Mouse (Mus musculus) ES-Bruce4 (cell line): Measurements from ENCODE around the gene Wdr73. TPM values are rescaled to one million over a fixed set of nuclear protein-coding genes. Genes with fewer than 3 reads are reported as not detected.

Experiments used
- H3K27ac ChIP-seq: 2 replicates; pipeline ENCODE4 v1.5.1; 2012; ENCODE audit warnings: low read length, inconsistent platforms; ENCODE audit not compliant: insufficient read depth
- H3K27me3 ChIP-seq: 2 replicates; pipeline ENCODE4 v1.6.1; 2012; ENCODE audit warnings: mild to moderate bottlenecking, low read length, inconsistent platforms; ENCODE audit not compliant: control insufficient read depth, poor library complexity, insufficient read depth, severe bottlenecking
- H3K36me3 ChIP-seq: 2 replicates; pipeline ENCODE4 v1.6.1; 2012; ENCODE audit warnings: inconsistent platforms, mild to moderate bottlenecking, low read length, moderate library complexity; ENCODE audit not compliant: control insufficient read depth, poor library complexity, insufficient read depth, severe bottlenecking
- H3K4me1 ChIP-seq: one replicate; pipeline ENCODE4 v1.8.1; 2011; ENCODE audit warnings: low read length; ENCODE audit not compliant: control insufficient read depth, insufficient read depth
- H3K4me3 ChIP-seq: 2 replicates; pipeline ENCODE4 v1.5.1; 2011; ENCODE audit warnings: low read depth, mild to moderate bottlenecking, low read length
- H3K9ac ChIP-seq: 2 replicates; pipeline ENCODE4 v1.6.1; 2012; ENCODE audit warnings: low read depth, mild to moderate bottlenecking, inconsistent platforms; ENCODE audit not compliant: poor library complexity, severe bottlenecking
- H3K9me3 ChIP-seq: replicated peaks from 2 replicates; pipeline ENCODE4 v1.6.1; 2012; ENCODE audit warnings: mild to moderate bottlenecking, low read length, inconsistent platforms; ENCODE audit not compliant: control insufficient read depth, poor library complexity, insufficient read depth, severe bottlenecking
- CTCF ChIP-seq: IDR thresholded peaks from one replicate; pipeline ENCODE4 v1.8.1; 2011; ENCODE audit warnings: low read depth, low read length
- EP300 ChIP-seq: IDR thresholded peaks from 2 replicates; pipeline ENCODE4 v1.6.1; 2011; ENCODE audit warnings: low read depth, low read length; ENCODE audit not compliant: insufficient read depth
- POLR2A ChIP-seq: IDR thresholded peaks from one replicate; pipeline ENCODE4 v1.8.1; 2011; ENCODE audit warnings: low read length; ENCODE audit not compliant: insufficient read depth
- polyA plus RNA-seq: library from polyadenylated mRNA; stranded (reverse); fragments of >200 nt; gene quantifications from 2 replicates; pipeline ENCODE4 v1.2.4, GENCODE M21; 2011; ENCODE audit warnings: low read depth; ENCODE audit not compliant: missing spikeins, insufficient read depth, insufficient read length

Gene Wdr73
- polyA plus RNA-seq, 1 experiment, result 35.9 TPM

DNA sequence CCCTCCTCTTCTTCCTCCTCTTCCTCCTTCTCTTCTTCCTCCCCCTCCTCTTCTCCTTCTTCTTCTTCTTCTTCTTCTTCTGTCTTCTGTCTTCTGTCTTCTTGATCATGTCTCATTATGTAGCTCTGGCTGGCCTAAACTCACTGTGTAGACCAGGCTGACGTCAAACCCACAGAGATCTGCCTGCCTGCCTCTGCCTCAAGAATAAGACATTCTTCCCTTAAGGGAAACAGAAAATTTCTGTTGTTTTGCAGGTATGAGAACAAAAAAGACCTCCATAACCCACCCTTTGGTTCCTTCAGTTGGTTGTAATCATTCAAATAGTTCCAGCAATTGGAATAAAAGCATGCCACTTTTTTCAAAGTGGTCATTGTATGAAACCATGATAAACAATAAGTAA, 36.9 kb downstream of the Wdr73 start:
- TF ChIP-seq CTCF (no peak), POLR2A (no peak), EP300 (no peak)
- Histone ChIP-seq H3K27ac (no peak overlapping the region), H3K9me3 (no peaks in the 10 kb centered on the region), H3K36me3 (no peaks in the 10 kb centered on the region), H3K27me3 (no peaks in the 10 kb centered on the region), H3K9ac (no peak overlapping the region), H3K4me1 (peaks cover 3% of the 10 kb centered on the region), H3K4me3 (no peak overlapping the region)

DNA sequence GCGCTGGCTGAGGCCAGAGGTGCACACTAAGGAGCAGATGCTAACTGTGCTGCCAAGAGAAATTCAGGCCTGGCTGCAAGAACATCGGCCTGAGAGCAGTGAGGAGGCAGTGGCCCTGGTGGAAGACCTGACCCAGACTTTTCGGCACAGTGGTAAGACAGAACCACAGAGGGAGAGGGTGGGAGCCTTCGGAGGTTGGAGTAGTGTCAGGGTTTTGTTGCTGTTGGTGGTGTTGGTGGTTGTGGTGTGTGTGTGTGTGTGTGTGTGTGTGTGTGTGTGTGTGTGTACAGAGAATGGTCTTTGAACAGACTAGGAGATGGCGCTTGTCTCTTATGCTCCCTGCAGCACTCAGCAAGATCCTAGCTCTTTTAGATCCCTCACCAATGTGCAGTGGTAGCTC, 37.5 kb downstream of the Wdr73 start:
- H3K9me3 ChIP-seq, result no peaks in the 10 kb centered on the region
- H3K4me1 ChIP-seq, result peaks cover 3% of the 10 kb centered on the region
- TF ChIP-seq POLR2A, result no peak
- no peak for TF ChIP-seq CTCF
- no peaks in the 10 kb centered on the region for H3K36me3 ChIP-seq
- H3K4me3 ChIP-seq, result no peak overlapping the region
- no peak overlapping the region for H3K9ac ChIP-seq
- no peaks in the 10 kb centered on the region for H3K27me3 ChIP-seq
- H3K27ac ChIP-seq, result no peak overlapping the region; the same call in 1 of the 2 replicates

DNA sequence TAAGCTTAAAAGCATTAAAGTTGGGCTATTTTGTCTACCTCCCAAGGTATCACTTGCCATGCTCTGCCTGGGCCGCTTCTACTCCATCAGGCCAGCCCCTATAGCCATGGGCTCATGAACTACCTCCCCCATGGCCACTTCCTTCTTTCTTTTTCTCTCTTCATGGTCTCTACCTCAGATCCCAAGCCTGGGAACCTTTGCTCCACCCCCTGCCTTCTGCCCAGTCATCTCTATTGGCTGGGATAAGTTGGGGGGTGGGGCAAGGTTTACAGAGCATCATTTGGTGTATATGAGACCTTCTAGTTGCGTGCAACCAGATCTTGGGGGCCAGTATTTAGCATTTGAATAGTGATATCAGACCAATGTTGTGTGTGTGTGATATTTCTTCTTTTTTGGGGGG, 38.6 kb downstream of the Wdr73 start:
- H3K36me3 ChIP-seq, result no peaks in the 10 kb centered on the region
- H3K9me3 ChIP-seq, result no peaks in the 10 kb centered on the region
- no peaks in the 10 kb centered on the region for H3K27me3 ChIP-seq
- H3K4me3 ChIP-seq, result no peak overlapping the region
- no peak overlapping the region for H3K9ac ChIP-seq
- H3K27ac ChIP-seq, result no peak overlapping the region
- peaks cover 3% of the 10 kb centered on the region for H3K4me1 ChIP-seq
- TF ChIP-seq POLR2A (no peak), CTCF (no peak)

DNA sequence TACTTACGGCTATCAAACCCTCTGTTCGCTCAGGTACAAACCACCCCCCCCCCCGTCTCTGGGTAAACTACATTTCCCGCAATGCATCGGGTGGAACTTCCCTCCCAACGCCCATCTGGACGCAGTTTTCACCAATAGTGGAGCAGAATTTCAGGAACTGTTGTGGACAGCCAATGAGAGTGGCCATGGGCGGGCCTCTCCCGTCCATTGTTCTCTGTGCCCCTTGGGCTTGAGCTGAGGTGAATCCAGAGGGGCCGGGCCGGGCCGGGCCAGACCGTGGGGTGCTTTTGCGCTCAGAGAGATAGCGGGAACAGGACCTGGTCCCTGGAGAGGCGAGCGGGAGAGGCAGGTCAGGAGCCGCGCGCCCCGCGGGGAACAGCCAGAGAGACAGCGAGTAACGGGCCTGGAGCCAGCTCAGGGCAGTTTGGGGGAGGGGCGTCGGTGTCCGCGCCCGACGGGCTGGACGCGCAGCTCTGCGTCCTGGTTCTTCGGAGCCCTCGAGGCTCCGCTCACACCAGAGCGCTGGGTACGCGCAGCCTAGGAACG, 40.3 kb downstream of the Wdr73 start, which contains the start of gene Zscan2:
TSS of gene Zscan2 (plus strand) at position 192 of the 546 bp plus-strand sequence.
- Histone ChIP-seq H3K36me3 (no peaks in the 10 kb centered on the region), H3K27me3 (no peaks in the 10 kb centered on the region), H3K4me1 (peaks cover 3% of the 10 kb centered on the region), H3K9ac (peak within 1 kb of the TSS; percentile 36; the same call in 1 of the 2 replicates), H3K4me3 (peak within 1 kb of the TSS; percentile 88), H3K27ac (no peak within 1 kb of the TSS), H3K9me3 (no peaks in the 10 kb centered on the region)
- TF ChIP-seq CTCF, result no peak
- no peak for TF ChIP-seq EP300
- no peak for TF ChIP-seq POLR2A

DNA sequence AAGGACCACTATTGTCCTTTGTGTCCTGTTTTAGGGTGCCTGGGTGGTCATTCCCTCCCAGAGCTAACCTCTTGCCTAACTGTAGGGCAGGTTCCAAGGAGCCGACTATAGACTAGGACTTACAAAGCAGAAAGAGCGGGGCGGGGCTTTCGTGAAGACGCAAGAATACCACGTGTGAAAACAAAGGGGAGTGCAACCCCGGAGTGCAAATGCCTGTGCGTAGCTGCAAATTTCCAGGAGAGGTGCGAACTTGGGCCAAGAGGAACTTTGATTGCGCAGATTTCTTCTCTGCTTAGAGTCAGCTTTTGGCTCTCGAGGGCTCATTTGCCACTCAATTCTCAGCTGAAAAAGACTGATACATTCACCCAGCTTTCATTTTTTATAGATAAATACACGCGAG, 40.8 kb downstream of the Wdr73 start:
- TF ChIP-seq POLR2A (no peak), CTCF (no peak), EP300 (no peak)
- Histone ChIP-seq H3K9me3 (no peaks in the 10 kb centered on the region), H3K9ac (no peak overlapping the region), H3K36me3 (no peaks in the 10 kb centered on the region), H3K4me1 (peaks cover 3% of the 10 kb centered on the region), H3K27ac (no peak overlapping the region), H3K27me3 (no peaks in the 10 kb centered on the region), H3K4me3 (peak overlapping the region; percentile 57)

DNA sequence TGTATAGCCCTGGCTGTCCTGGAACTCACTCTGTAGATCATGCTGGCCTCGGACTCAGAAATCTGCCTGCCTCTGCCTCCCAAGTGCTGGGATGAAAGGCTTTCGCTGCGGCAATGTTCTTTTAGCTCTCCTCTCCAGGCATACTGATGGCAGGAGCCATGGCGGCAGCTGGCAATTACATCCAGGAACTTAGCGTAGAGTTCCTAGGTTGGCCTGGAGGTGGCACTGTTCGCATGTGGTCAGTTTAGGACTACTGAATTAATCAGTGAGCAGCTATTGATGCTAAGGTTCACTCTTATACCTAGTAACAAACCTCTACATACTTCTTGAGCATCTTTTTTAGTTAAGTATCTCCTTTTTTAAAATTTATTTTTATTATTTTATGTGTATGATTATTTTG, 43.9 kb downstream of the Wdr73 start:
- H3K9ac ChIP-seq, result peak overlapping the region; percentile 12; the same call in 1 of the 2 replicates
- H3K27ac ChIP-seq, result 0 out of 2 replicates have a peak overlapping the region, but pooled peaks have one; percentile 7
- H3K9me3 ChIP-seq, result no peaks in the 10 kb centered on the region
- TF ChIP-seq CTCF (peak; percentile 72), POLR2A (no peak), EP300 (no peak)
- H3K4me3 ChIP-seq, result peak overlapping the region; percentile 50; the same call in 1 of the 2 replicates
- H3K27me3 ChIP-seq, result no peaks in the 10 kb centered on the region
- H3K4me1 ChIP-seq, result no peaks in the 10 kb centered on the region
- no peaks in the 10 kb centered on the region for H3K36me3 ChIP-seq
